Mouse (Mus musculus) cortical plate, adult 2 months (tissue): ENCODE results near the gene Gm37240.

ENCODE experiments used
- CTCF ChIP-seq: fragments of 200-500 bp; IDR thresholded peaks from 2 replicates; pipeline ENCODE4 v1.5.1; 2011; ENCODE audit warnings: mild to moderate bottlenecking, control low read depth, low read length; ENCODE audit not compliant: insufficient read depth; ENCODE audit errors: extremely low read depth
- POLR2A ChIP-seq: fragments of 200-500 bp; IDR thresholded peaks from 2 replicates; pipeline ENCODE4 v1.6.1; 2011; ENCODE audit warnings: mild to moderate bottlenecking, low read length, control low read depth; ENCODE audit not compliant: insufficient read depth; ENCODE audit errors: extremely low read depth

- TF ChIP-seq CTCF (no peak), POLR2A (no peak)
Observed at GRCm38 (mm10) chr3:84949387-84949786, 937.9 kb downstream of the Gm37240 start.
